Mouse (Mus musculus) kidney, adult 10 weeks (tissue): ENCODE data around the gene Samd7. TPM values are rescaled to one million over a fixed set of nuclear protein-coding genes. Genes with fewer than 3 reads are reported as not detected.

Experiments used
- polyA plus RNA-seq: library from polyadenylated mRNA; stranded (reverse); fragments of 350-450 nt; fragmentation: Illumina TruSeq; extraction: RNeasy Lipid Tissue Mini Kit (QIAGEN cat#74804); gene quantifications from one replicate; pipeline ENCODE4 v1.2.3, GENCODE M21; 2014; ENCODE audit warnings: low read depth, low replicate concordance

Gene Samd7
- not detected for polyA plus RNA-seq

DNA sequence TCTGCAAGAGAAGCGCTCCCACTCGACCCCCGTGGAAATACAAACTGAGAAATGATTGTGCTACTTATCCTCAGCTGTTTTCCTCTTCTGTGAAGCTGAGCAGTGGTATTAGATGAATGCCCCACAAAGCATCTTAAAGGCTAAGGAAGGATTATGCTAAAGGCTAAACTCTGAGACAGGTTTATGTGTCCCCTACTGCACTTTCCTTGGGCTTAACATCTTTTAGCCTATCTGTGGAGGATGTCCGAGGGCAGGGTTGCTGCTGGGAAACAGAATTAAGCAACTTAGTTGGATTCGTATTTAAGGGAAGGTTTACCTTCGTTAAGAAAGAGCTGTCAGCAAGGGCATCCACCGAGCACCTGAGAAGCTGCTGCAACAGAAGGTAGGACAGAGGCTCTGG lies at the start of gene Samd7:
Gene Samd7 (plus strand): TSS at position 288 of the 400 bp plus-strand sequence.

GRCm38 (mm10) chr3:30699711-30700505 lies 46.2 kb upstream of the Samd7 start, which contains the start of gene Lrrc31:
Gene Lrrc31, minus strand, starts transcription at chr3:30699843.

GRCm38 (mm10) chr3:30792737-30793402 lies 46.8 kb downstream of the Samd7 start, which contains the start of gene Sec62:
Gene Sec62, plus strand, starts transcription at chr3:30792875.

Other genes starting within 250 kb of the Samd7 start
- gene Mecom, start 198.3 kb upstream of the Samd7 start, polyA plus RNA-seq: 72.1 TPM
- not detected for gene Actrt3, start 146.4 kb upstream of the Samd7 start, polyA plus RNA-seq
- gene Mynn, start 144.2 kb upstream of the Samd7 start, polyA plus RNA-seq: 40.3 TPM
- gene Lrriq4, start 101.8 kb upstream of the Samd7 start, polyA plus RNA-seq: 0.24 TPM
- 2.9 TPM for gene Lrrc34, start 98.4 kb upstream of the Samd7 start, polyA plus RNA-seq
- 15.0 TPM for gene Lrrc31, start 46.5 kb upstream of the Samd7 start, polyA plus RNA-seq
- 453 TPM for gene Sec62, start 46.6 kb downstream of the Samd7 start, polyA plus RNA-seq
- gene Gpr160, start 109.7 kb downstream of the Samd7 start, polyA plus RNA-seq: 49.6 TPM
- gene Phc3, start 223.1 kb downstream of the Samd7 start, polyA plus RNA-seq: 30.8 TPM
- gene Prkci, start 249.5 kb downstream of the Samd7 start, polyA plus RNA-seq: 52.4 TPM